Mouse (Mus musculus): Measurements from ENCODE around the gene Sema3c.
A peak's percentile ranks its signal among the peaks of the same experiment; 100 is the strongest.

The Sema3c gene

GRCm38 (mm10) chr5:17648865-17649542 is 74.9 kb downstream of the Sema3c start:
- no peak for DNase-seq (ENCODE audit: low spot score)

GRCm38 (mm10) chr5:17661223-17661622 is 87.1 kb downstream of the Sema3c start:
- DNase-seq (ENCODE audit: low spot score): no peak

- no peak for DNase-seq (ENCODE audit: low spot score)
Observed at GRCm38 (mm10) chr5:17671356-17671755, 97.3 kb downstream of the Sema3c start.

- no peak for DNase-seq (ENCODE audit: low spot score)
Observed at GRCm38 (mm10) chr5:17680862-17681261, 106.8 kb downstream of the Sema3c start.

GRCm38 (mm10) chr5:17689121-17689520 is 115.0 kb downstream of the Sema3c start:
- no peak for DNase-seq (ENCODE audit: low spot score)

GRCm38 (mm10) chr5:17689604-17690003 is 115.5 kb downstream of the Sema3c start:
- DNase-seq (ENCODE audit: low spot score): no peak

GRCm38 (mm10) chr5:17695366-17695765 is 121.3 kb downstream of the Sema3c start:
- no peak for DNase-seq (ENCODE audit: low spot score)

- no peak for DNase-seq (ENCODE audit: low spot score)
Observed at GRCm38 (mm10) chr5:17698905-17699304, 124.8 kb downstream of the Sema3c start.

- DNase-seq (ENCODE audit: low spot score): peak; percentile 11
Observed at GRCm38 (mm10) chr5:17704160-17704559, 130.1 kb downstream of the Sema3c start.

GRCm38 (mm10) chr5:17707086-17707485 is 133.0 kb downstream of the Sema3c start:
- peak; percentile 68 for DNase-seq (ENCODE audit: low spot score)

GRCm38 (mm10) chr5:17712374-17712773 is 138.3 kb downstream of the Sema3c start:
- no peak for DNase-seq (ENCODE audit: low spot score)

- no peak for DNase-seq (ENCODE audit: low spot score)
Observed at GRCm38 (mm10) chr5:17715206-17715605, 141.1 kb downstream of the Sema3c start.

GRCm38 (mm10) chr5:17720011-17720410 is 145.9 kb downstream of the Sema3c start:
- no peak for DNase-seq (ENCODE audit: low spot score)

- DNase-seq (ENCODE audit: low spot score): peak; percentile 63
Observed at GRCm38 (mm10) chr5:17724031-17724430, 149.9 kb downstream of the Sema3c start.

GRCm38 (mm10) chr5:17728047-17728446 is 154.0 kb downstream of the Sema3c start:
- no peak for DNase-seq (ENCODE audit: low spot score)

GRCm38 (mm10) chr5:17739805-17740204 is 165.7 kb downstream of the Sema3c start:
- DNase-seq (ENCODE audit: low spot score): peak; percentile 12

GRCm38 (mm10) chr5:17746520-17746919 is 172.4 kb downstream of the Sema3c start:
- no peak for DNase-seq (ENCODE audit: low spot score)

- DNase-seq (ENCODE audit: low spot score): peak; percentile 59
Observed at GRCm38 (mm10) chr5:17747143-17747542, 173.1 kb downstream of the Sema3c start.

- no peak for DNase-seq (ENCODE audit: low spot score)
Observed at GRCm38 (mm10) chr5:17748293-17748692, 174.2 kb downstream of the Sema3c start.

GRCm38 (mm10) chr5:17753471-17754005 is 179.5 kb downstream of the Sema3c start:
- no peak for DNase-seq (ENCODE audit: low spot score)

- peak; percentile 65 for DNase-seq (ENCODE audit: low spot score)
Observed at GRCm38 (mm10) chr5:17766006-17766677, 192.1 kb downstream of the Sema3c start.

- DNase-seq (ENCODE audit: low spot score): no peak
Observed at GRCm38 (mm10) chr5:17770328-17770727, 196.2 kb downstream of the Sema3c start.

- DNase-seq (ENCODE audit: low spot score): peak; percentile 81
Observed at GRCm38 (mm10) chr5:17776571-17776970, 202.5 kb downstream of the Sema3c start.
